Mouse (Mus musculus): ENCODE data around the gene Prtg.

Gene Prtg

DNA sequence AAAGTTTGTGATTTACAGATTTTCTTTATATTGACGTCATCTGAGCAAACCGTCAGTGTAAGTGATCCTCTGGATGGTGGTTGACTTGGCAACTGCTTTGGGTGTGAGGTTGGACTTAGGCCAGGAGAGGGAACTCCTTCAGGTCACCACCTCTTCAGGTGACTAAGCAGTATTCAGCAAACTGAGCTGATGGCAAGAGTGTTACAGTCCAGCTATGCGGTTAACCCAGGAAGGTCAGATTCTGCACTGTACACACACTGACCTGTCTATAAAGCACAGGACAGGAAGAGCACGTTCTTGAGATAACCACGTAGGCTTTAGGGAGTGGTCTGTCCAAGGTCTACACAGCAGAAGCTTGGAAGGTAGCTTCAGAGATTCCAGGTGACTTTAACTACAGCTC is 3.9 kb downstream of the Prtg start:
- DNase-seq, result no peak

DNA sequence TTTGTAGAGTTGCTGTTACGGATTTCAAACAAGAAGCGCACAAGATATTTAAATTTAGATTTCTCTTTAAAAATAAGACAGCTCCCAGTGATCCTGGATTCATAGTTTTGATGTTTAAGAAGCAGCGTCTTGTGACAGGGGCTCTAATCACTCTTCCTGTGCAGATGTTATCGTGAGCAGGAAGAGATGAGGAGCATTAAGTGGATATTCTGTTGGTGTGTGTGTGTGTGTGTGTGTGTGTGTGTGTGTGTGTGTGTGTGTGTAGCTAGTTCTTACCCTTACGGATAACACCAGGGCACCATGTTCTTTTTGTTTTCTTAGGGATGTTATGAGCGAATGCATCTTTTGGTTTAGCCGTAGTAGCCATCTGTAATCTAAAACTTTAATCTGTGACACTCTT is 5.4 kb downstream of the Prtg start:
- DNase-seq, result no peak

GRCm38 (mm10) chr9:72812594-72813570 is 6.2 kb downstream of the Prtg start:
- no peak for DNase-seq

DNA sequence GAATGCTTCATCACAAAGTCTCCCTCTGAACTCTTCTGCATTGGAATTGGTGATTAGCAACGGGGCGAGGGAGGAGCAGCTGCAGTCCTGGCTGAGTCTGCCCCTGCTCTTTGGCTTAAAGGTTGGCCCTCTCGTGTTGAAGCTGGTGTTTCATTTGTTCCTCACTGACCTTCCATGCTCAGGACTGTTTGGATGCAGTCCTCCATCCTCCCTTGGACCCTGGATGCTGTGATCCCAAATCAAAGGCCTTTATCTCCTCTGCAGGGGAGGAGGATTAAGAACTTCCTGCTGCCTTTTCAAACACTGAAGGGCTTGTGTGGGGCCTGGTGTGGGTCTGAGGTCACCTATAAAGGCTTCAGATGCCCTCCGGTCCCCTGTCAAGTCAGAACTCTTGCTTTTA is 18.8 kb downstream of the Prtg start:
- DNase-seq, result no peak

- DNase-seq, result no peak
Measured at GRCm38 (mm10) chr9:72825976-72826375, 19.3 kb downstream of the Prtg start.

DNA sequence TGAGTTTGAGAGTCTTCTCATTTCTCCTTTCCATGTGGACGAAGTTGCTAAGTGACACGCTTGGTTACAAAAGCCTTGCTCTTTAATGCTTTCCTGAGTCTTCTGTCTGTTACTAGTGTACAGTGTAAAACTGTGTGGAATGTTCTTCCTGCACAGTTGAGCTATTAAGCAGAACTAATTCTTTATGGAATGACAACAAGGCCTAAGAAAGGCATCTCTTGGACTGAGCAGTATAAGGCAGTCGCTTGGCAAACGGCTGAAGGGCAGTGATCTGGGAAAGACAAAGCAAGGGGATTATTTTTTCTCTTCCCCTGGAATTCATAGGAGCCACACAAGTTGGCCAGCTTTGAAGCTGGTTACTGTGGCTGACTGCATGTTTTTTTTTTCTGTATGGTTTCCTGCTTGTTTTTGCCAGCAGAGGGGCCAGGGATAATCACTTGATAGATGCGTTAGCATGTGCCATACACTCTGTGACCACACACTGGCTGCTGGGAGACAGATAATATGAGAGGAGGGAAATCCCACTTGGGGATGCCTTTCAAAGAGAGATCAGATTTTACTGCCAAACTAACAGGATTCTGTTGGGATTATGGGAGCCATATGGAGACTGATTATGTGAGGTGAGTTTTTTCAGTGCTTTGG is 22.1 kb downstream of the Prtg start:
- no peak for DNase-seq

- DNase-seq, result no peak
Measured at GRCm38 (mm10) chr9:72833992-72834696, 27.5 kb downstream of the Prtg start.

GRCm38 (mm10) chr9:72835007-72835406 is 28.3 kb downstream of the Prtg start:
- no peak for DNase-seq

DNA sequence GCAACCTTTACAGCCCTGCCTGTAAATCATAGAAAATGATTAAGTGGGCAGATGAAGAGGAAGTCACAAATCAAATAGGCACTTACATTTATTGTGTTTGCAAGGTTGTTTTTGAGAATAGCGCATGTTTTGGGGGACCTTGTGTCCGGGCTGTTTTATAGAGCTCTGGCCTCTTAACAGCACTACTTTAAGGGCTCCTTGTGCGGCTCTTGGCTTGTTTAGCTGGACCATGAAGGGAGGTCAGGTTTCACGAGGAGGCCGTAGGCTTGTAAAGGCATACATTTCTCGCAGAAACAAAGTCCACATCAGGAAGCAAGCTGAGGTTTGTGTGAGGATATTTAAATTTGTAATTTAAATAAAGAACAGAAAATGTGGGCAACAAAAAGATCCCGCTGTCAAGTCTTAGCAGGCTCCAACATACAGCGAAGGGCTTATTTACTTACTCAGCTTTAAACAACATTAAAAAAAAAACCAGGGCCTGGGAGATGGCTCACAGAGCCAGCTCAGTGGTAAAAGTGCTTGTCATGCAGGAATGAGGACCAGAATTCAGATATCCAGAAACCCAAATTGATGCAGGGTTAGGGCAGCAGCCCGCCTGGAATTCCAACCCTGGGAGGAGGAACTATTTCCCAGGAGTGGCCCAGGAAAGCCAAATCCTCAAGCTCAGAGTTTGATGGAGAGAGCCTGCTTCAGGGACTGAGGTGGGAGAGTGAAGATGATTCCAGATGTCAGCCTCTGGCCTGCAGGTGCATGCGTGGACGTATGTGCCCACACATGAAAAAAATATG is 30.2 kb downstream of the Prtg start:
- DNase-seq, result no peak

DNA sequence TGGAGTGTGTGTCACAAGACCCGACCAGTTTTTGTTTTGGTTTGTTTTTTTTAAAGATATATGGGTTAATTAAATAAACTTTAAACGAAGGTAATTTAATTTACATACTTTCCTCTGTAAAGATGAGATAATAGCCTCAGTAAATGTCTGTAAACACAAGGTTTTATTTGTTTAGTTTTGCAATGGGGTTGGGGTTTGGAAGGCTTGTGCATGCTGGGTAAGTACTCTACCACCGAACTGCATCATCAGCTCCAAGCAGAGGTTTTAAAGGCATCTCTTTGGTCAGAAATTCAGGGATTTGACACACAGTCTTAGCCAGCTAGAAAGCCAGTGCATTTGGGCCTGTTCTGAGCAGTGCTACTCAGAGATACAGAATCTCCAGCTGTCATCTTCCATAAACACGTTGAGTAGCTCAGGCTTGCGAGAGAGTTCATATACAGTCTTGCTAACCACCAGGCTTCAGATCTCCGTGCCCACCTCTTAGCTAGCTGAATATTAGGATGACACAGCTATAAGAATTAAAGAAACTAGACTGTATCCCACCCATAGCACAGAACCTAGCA is 31.0 kb downstream of the Prtg start:
- DNase-seq, result no peak

GRCm38 (mm10) chr9:72838256-72838655 is 31.6 kb downstream of the Prtg start:
- DNase-seq, result no peak

GRCm38 (mm10) chr9:72839346-72839990 is 32.8 kb downstream of the Prtg start:
- DNase-seq, result no peak

GRCm38 (mm10) chr9:72844496-72844895 is 37.8 kb downstream of the Prtg start:
- DNase-seq, result no peak

- no peak for DNase-seq
Measured at GRCm38 (mm10) chr9:72846160-72846559, 39.5 kb downstream of the Prtg start.

GRCm38 (mm10) chr9:72851541-72851940 is 44.9 kb downstream of the Prtg start:
- no peak for DNase-seq

- DNase-seq, result no peak
Measured at GRCm38 (mm10) chr9:72851979-72852378, 45.3 kb downstream of the Prtg start.

DNA sequence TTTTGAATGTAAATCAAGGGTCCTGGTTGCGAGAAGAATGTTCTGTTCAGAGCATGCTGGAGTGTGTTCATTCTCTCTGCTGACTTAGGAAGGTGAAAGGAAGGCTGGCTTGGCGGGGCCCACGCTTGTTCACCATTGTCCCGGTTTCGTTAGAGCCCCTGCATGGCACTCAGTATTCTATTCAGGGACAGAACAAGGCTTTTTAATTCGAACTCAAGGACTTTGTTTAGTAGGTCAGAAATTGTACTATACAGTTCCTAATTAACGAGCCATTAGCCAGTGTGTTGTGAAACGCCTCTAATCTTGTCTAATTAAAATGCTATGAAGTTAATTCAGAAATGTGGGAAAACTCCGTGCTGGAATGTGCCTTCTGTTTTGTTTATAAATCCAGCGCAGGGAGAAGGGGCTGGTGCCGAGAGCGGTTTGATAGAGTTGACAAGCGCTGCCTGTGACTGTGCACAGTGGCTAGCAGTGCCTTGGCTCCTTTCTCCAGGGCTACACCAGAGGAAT is 47.1 kb downstream of the Prtg start:
- no peak for DNase-seq

DNA sequence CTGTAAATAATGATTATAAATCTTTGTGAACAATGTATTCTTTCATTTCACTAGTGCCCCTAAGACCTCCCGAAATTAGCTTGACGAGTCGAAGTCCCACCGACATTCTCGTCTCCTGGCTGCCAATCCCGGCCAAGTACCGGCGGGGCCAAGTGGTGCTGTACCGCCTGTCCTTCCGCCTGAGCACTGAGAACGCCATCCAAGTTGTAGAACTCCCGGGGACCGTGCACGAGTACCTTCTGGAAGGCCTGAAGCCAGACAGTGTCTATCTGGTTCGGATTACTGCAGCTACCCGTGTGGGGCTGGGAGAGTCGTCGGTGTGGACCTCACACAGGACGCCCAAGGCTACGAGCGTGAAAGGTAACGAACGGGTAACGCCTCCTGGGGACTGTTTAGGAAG is 50.0 kb downstream of the Prtg start:
- DNase-seq, result no peak

DNA sequence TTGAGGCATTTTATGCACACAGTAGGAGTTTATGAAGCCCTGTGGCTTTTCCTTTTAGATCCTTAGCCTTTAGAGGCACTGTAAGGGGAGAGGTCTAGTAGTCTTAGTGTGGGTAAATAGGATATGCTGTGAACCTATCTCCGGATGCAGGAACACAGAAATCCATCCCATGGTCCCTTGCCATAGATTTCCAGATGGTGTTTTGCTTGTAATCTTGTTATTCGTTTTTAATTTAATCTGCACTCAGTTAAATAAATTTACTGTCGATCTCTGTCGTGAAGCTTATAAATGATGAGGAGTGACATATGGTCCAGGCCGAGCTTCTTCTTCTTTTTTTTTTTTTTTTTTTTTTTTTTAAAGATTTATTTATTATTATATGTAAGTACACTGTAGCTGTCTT is 54.1 kb downstream of the Prtg start:
- no peak for DNase-seq

- no peak for DNase-seq
Measured at GRCm38 (mm10) chr9:72861235-72861634, 54.6 kb downstream of the Prtg start.

GRCm38 (mm10) chr9:72862186-72862585 is 55.5 kb downstream of the Prtg start:
- DNase-seq, result no peak

DNA sequence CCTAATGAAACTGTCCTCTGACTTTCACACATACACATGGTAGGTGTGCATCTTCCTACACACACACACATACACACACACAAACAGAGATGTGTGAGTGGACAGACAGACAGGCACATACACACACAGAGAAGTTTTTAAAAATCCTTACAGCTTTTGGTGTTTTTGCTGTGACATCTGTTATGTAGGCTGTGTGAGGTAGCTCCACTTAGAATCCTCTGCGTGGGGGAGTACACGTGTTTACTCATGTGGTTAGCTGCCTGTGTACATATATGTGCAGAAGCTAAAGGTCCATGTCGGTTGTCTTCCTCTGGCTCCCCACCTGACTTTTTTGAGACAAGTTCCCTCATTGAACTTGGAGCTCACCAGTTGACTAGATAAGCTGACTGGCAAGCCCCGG is 56.3 kb downstream of the Prtg start:
- DNase-seq, result no peak

Data from thymus, postnatal 36 days (tissue).